Mouse (Mus musculus) spleen, adult 2 months (tissue): ENCODE data around the gene Wwc1. TPM values are rescaled to one million over a fixed set of nuclear protein-coding genes. Genes with fewer than 3 reads are reported as not detected.

ENCODE experiments used
- DNase-seq, 2 experiments: peaks; one replicate each; pipeline versions ENCODE4 v3.0.0 to v3.0.0-alpha.2; 2012 to 2021; ENCODE audit warnings: low spot score in 2 of 2, low read depth in 1 of 2
- H3K27ac ChIP-seq: fragments of 200-500 bp; 2 replicates; pipeline ENCODE4 v1.5.1; 2012; ENCODE audit warnings: low read length, inconsistent platforms; ENCODE audit not compliant: insufficient read depth
- H3K27me3 ChIP-seq: fragments of 200-500 bp; 2 replicates; pipeline ENCODE4 v1.6.1; 2012; ENCODE audit warnings: mild to moderate bottlenecking, moderate library complexity, low read length, inconsistent platforms; ENCODE audit not compliant: control insufficient read depth, insufficient read depth
- H3K36me3 ChIP-seq: fragments of 200-500 bp; 2 replicates; pipeline ENCODE4 v1.6.1; 2012; ENCODE audit warnings: mild to moderate bottlenecking, low read length, inconsistent platforms; ENCODE audit not compliant: control insufficient read depth, insufficient read depth
- H3K4me1 ChIP-seq: fragments of 200-500 bp; 2 replicates; pipeline ENCODE4 v1.6.1; 2011; ENCODE audit warnings: inconsistent platforms; ENCODE audit not compliant: control insufficient read depth, insufficient read depth, insufficient read length
- H3K4me3 ChIP-seq: fragments of 200-500 bp; 2 replicates; pipeline ENCODE4 v1.5.1; 2011; ENCODE audit warnings: mild to moderate bottlenecking, inconsistent platforms; ENCODE audit not compliant: insufficient read depth, insufficient read length; ENCODE audit errors: extremely low read depth
- CTCF ChIP-seq: fragments of 200-500 bp; IDR thresholded peaks from 2 replicates; pipeline ENCODE4 v1.5.1; 2011; ENCODE audit warnings: mild to moderate bottlenecking, inconsistent platforms; ENCODE audit not compliant: insufficient read depth, insufficient read length, insufficient replicate concordance; ENCODE audit errors: extremely low read depth
- POLR2A ChIP-seq: fragments of 200-500 bp; IDR thresholded peaks from 2 replicates; pipeline ENCODE4 v1.6.1; 2011; ENCODE audit warnings: low read depth, low read length, inconsistent platforms
- WGBS: fragments of 180-500 bp; shearing (Covaris S2); methylation state at CpG from one replicate; pipeline ENCODE4 v1.1.7; 2018; 5-methylcytosine and 5-hydroxymethylcytosine counted together
- polyA plus RNA-seq: library from polyadenylated mRNA; depleted of rRNA; stranded (reverse); fragments of >200 nt; gene quantifications from 2 replicates; pipeline ENCODE4 v1.2.3, GENCODE M21; 2012

Gene Wwc1
- polyA plus RNA-seq, 1 experiment = 0.47 TPM

DNA sequence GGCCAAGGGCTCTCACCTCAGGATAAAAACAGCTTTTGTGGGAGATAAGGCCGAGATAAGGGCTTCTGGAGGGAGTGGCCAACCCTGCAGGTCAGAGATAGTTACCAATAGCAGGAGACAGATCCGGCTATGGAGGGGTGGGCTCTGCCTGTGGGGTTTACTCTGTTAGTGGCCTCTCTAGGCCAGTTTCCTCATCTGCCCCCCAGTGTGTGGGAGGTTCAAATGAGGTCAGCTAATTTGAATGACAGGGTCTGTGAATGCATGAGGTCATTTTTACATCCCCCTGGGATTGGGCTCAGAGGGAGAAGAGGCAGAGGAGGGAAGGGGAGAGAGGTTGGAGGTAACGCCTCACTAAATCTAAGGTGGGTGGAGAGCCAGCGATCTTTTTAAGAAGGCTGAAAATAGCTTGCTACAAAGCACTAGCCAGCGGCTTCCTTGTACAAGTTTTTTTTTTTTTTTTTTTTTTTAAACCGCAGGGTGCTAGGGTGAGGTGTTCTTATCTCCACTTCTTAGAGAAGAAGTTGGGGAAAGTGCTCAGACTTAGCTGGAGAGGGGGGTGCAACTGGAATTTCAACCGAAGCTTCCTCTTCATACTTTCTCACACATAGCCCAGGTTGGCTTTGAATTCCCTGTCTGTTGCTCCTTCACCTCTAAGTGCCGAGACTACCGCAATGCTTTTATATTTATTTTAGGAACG is 20.4 kb upstream of the Wwc1 start:
- no peak for DNase-seq
- H3K4me1 ChIP-seq = no peaks in the 10 kb centered on the region
- no peak overlapping the region for H3K27ac ChIP-seq
- H3K4me3 ChIP-seq = no peak overlapping the region
- H3K36me3 ChIP-seq = no peaks in the 10 kb centered on the region
- no peaks in the 10 kb centered on the region for H3K27me3 ChIP-seq
- 10% methylated on average over 10 of the region's 10 CpGs for WGBS
- no peak for TF ChIP-seq POLR2A
- no peak for TF ChIP-seq CTCF

DNA sequence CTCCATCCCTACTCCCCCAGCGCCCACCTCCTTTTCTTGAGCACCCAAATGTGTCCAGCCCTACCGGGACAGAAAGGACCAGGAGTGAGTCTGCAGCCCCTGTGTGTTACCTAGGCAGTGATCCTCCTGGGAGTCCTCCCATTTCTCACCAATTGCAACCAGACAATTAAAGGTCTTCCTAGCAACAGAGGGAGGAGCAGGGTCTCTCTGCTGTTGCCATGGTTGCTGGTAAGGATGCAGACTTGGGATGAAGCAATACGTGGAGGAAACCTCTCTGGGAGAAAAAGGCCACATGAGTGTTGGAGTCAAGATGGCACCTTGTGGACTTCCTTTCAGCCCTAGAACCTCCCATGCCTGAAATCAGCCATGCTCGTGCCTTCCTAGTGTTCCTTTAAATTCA is 19.7 kb upstream of the Wwc1 start:
- no peak for DNase-seq
- WGBS = 43% methylated on average over 4 of the region's 4 CpGs
- Histone ChIP-seq H3K27ac (no peak overlapping the region), H3K4me1 (no peaks in the 10 kb centered on the region), H3K36me3 (no peaks in the 10 kb centered on the region), H3K27me3 (no peaks in the 10 kb centered on the region), H3K4me3 (no peak overlapping the region)
- TF ChIP-seq CTCF = no peak
- no peak for TF ChIP-seq POLR2A

DNA sequence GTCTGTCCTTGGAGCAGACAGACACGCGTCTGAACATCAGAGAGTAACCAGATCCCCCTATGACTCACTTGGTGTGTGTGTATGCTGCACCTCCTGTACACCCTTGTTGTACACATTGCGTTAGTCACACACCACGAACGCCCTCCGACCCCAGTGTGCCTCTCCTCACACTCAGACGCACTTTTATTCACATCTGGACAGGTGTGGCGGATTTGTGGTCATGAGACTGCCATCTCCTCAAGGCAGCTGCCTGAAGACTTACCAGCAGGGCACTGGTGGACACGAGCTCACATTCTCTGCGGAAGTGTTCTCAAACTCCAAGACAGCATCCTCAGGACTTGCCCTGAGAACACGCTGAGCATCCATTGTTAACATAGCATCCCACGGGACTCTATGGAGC is 17.7 kb upstream of the Wwc1 start:
- WGBS = 80% methylated on average over 12 of the region's 12 CpGs
- Histone ChIP-seq H3K27me3 (no peaks in the 10 kb centered on the region), H3K27ac (no peak overlapping the region), H3K4me1 (no peaks in the 10 kb centered on the region), H3K4me3 (no peak overlapping the region), H3K36me3 (no peaks in the 10 kb centered on the region)
- DNase-seq = no peak
- TF ChIP-seq POLR2A = no peak
- TF ChIP-seq CTCF = no peak

DNA sequence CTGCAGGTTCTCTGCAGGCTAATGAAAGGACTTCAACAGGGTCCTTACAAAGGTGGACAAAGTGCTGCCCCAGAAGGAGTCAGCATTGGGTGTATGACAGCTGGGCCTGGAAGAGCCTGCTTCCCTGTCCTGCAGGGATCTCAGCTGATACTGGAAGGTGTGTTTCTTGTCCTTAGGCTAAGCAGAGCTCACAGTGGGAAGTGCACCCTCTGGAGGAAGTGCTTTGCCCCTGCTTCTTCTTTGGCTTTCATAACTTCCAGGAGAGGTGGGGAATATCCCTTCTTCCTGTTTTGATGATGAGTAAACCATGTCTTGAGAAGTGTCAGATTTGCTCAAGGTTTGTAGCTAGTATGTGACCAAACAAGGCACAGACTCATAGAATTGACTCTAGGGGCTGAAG is 15.0 kb upstream of the Wwc1 start:
- Histone ChIP-seq H3K4me1 (no peaks in the 10 kb centered on the region), H3K27me3 (no peaks in the 10 kb centered on the region), H3K27ac (no peak overlapping the region), H3K4me3 (no peak overlapping the region), H3K36me3 (no peaks in the 10 kb centered on the region)
- TF ChIP-seq CTCF = no peak
- TF ChIP-seq POLR2A = no peak
- DNase-seq = no peak

DNA sequence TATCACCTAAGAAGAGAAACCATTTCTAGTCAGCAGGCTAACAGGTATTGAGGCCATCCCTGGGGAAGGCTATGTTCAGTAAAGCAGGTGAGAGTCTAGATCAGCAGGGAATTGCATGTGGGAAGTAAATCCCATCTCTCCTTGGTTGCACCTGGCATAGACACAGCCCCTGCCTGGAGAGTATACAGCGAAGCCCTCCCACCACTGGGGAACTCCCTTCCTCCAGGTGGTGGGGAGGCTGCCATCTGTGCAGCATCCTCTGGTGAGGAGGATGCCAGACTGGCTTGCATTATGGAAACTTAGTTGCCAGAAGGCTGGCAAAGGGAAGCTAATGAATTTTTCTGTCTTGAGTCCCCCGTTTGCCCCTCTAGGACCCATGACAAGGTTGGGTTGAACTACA is 11.5 kb upstream of the Wwc1 start:
- no peak for TF ChIP-seq POLR2A
- TF ChIP-seq CTCF = no peak
- Histone ChIP-seq H3K36me3 (no peaks in the 10 kb centered on the region), H3K4me1 (no peaks in the 10 kb centered on the region), H3K27me3 (no peaks in the 10 kb centered on the region), H3K4me3 (no peak overlapping the region), H3K27ac (no peak overlapping the region)
- WGBS = 79% methylated on average over 2 of the region's 2 CpGs
- no peak for DNase-seq

DNA sequence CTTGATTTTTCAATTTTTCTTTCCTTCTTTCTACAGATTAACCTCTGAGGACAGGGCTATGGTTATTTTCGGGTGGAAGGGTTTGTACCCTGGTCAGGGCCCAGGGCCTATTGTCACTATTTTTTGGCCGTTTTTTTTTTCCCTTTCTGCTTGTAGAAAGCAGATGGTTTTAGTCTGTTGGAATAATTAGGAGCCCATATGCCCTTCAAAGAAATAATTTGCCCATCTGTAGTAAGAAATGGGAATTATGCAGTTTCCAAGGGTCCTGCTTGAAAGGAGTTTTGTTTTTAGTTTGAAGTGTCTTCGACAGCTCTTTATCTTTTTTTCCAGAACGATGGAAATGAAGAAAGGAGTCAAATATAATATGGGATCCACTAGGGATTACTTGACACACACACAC is 9.6 kb upstream of the Wwc1 start:
- Histone ChIP-seq H3K27ac (no peak overlapping the region), H3K27me3 (no peaks in the 10 kb centered on the region), H3K4me3 (no peak overlapping the region), H3K36me3 (no peaks in the 10 kb centered on the region), H3K4me1 (no peaks in the 10 kb centered on the region)
- TF ChIP-seq POLR2A (no peak), CTCF (no peak)
- 80% methylated on average over 4 of the region's 4 CpGs for WGBS
- DNase-seq = no peak

DNA sequence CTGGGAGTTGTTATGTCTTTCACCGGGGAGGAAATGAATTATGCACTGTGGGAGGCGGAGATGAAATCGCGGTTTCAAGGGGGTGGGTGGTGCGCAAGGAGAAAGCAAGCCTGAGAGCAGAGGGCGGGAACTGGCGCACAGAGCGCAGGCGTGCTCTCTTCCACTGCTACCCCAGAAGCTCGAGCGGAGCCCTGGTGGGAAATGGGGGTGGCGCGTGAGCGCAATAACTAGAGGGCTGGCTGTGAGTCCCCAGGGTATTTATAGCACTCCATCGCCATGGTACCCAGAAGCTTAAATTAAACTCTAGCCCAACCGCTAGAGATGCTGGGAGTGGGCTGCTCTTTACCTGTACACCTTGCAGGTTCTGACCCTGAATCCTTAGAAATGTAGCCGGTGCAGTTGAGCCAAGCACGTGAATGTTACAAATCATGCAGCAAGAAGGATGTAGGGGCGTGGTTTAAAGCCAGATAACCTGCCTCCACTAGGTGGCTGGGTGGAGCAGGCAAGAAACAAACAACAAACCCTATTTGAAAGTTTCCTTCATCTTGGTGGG is 5.6 kb upstream of the Wwc1 start:
- no peak overlapping the region for H3K27ac ChIP-seq
- 3% methylated on average over 19 of the region's 19 CpGs for WGBS
- no peaks in the 10 kb centered on the region for H3K4me1 ChIP-seq
- DNase-seq = no peak
- no peak overlapping the region for H3K4me3 ChIP-seq
- TF ChIP-seq CTCF (no peak), POLR2A (no peak)
- no peaks in the 10 kb centered on the region for H3K36me3 ChIP-seq
- no peaks in the 10 kb centered on the region for H3K27me3 ChIP-seq
